Mouse (Mus musculus) kidney, embryonic 14.5 days (tissue): ENCODE data around the gene Clmp. TPM values are rescaled to one million over a fixed set of nuclear protein-coding genes. Genes with fewer than 3 reads are reported as not detected.

Experiments used
- ATAC-seq: fragments of 200-750 bp; cut with Nextera tagmentation; 2 replicates; pipeline ENCODE4 v1.8.0; 2017; ENCODE audit warnings: moderate number of reproducible peaks, mild to moderate bottlenecking, moderate TSS enrichment, moderate library complexity; ENCODE audit not compliant: low FRiP score, low TSS enrichment
- H3K27ac ChIP-seq: fragments of 300-500 bp; sonication (generic); 2 replicates; pipeline ENCODE4 v1.5.1; 2014; ENCODE audit warnings: low read depth, mild to moderate bottlenecking, low read length, moderate library complexity, mixed read lengths
- H3K27me3 ChIP-seq: fragments of 300-500 bp; sonication (generic); 2 replicates; pipeline ENCODE4 v1.6.1; 2014; ENCODE audit warnings: mild to moderate bottlenecking, low read length; ENCODE audit not compliant: control insufficient read depth, insufficient read depth
- H3K36me3 ChIP-seq: fragments of 300-500 bp; sonication (generic); 2 replicates; pipeline ENCODE4 v1.6.1; 2014; ENCODE audit warnings: low read length, mixed read lengths; ENCODE audit not compliant: control insufficient read depth, insufficient read depth
- H3K4me1 ChIP-seq: fragments of 300-500 bp; sonication (generic); 2 replicates; pipeline ENCODE4 v1.6.1; 2014; ENCODE audit warnings: low read length, mixed read lengths; ENCODE audit not compliant: control insufficient read depth, insufficient read depth
- H3K4me2 ChIP-seq: fragments of 300-500 bp; sonication (generic); replicated peaks from 2 replicates; pipeline ENCODE4 v1.6.1; 2014; ENCODE audit warnings: low read depth, mild to moderate bottlenecking, low read length
- H3K4me3 ChIP-seq: fragments of 300-500 bp; sonication (generic); 2 replicates; pipeline ENCODE4 v1.5.1; 2014; ENCODE audit warnings: mild to moderate bottlenecking, low read length
- H3K9ac ChIP-seq: fragments of 300-500 bp; sonication (generic); 2 replicates; pipeline ENCODE4 v1.6.1; 2014; ENCODE audit warnings: low read depth, mild to moderate bottlenecking, low read length, moderate library complexity
- H3K9me3 ChIP-seq: fragments of 300-500 bp; sonication (generic); 2 replicates; pipeline ENCODE4 v1.6.1; 2016; ENCODE audit warnings: low read length; ENCODE audit not compliant: control insufficient read depth
- WGBS: fragments of 180-500 bp; shearing (Covaris S2); extraction: QIAGEN DNeasy Blood & Tissue Kit; methylation state at CpG from one replicate; pipeline ENCODE4 v1.1.7; 2014; 5-methylcytosine and 5-hydroxymethylcytosine counted together
- polyA plus RNA-seq: library from polyadenylated mRNA; unstranded; fragments of >200 nt; fragmentation: Nextera tagmentation; extraction: Ambion mirVana; gene quantifications from 2 replicates; pipeline ENCODE4 v1.2.1, GENCODE M21; 2014

The Clmp gene
- polyA plus RNA-seq, 1 experiment from 2014 or later, result 41.5 TPM

DNA sequence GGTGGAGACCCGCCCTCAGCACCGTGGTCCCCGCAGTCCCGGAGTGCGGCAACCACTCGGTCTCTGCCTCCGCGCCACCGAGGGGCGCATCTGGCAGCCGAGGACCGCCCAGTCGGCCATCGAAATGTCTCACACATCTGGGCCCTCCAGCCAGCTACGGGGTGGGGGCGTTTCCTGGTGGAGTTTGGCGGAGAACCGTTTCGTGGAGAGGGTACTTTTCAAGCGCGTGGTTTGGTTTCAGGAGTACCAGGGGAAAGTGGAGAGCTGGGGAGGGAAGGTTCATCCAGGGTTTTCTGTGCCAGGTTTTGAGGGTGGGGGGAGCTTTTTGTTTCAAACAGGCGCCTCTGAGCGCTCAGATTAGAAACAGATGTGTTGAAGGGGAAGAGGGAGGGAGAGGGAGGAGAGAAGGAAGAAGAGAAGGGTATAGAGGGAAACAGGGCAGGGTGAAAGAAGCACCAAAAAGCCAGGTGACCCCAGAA, 698 bp downstream of the Clmp start:
- peak overlapping the region; percentile 93 for H3K27ac ChIP-seq
- H3K4me1 ChIP-seq, result peaks cover 11% of the 10 kb centered on the region; the same call in 1 of the 2 replicates
- H3K36me3 ChIP-seq, result no peaks in the 10 kb centered on the region
- H3K4me2 ChIP-seq, result peak overlapping the region; percentile 86
- WGBS, result under 1% methylated on average over 23 of the region's 23 CpGs
- peak overlapping the region; percentile 79 for H3K4me3 ChIP-seq
- ATAC-seq, result no peak; the same call in 1 of the 2 replicates
- peaks cover 4% of the 10 kb centered on the region; the same call in 1 of the 2 replicates for H3K27me3 ChIP-seq
- H3K9ac ChIP-seq, result peak overlapping the region; percentile 84
- no peaks in the 10 kb centered on the region for H3K9me3 ChIP-seq

DNA sequence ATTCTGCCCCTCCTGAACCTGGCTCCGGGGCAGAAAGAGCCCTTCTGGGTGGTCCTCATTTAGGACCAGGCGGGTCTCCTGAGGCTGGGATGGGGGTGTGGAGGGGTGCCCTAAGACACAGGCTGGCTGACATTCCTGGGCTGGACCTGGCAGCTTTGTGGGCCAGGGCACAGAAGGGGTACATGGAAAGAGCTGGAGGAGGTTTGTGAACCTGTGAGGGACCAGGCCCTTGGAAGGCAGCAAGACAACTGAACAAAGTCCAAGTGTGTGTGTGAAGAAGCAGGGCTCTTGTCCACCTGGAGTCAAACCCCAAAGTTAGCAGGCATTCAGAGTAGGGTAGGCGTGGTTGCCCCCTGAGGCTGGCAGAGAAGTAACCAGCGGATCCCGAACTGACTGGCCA, 1.3 kb downstream of the Clmp start:
- Histone ChIP-seq H3K4me3 (peak overlapping the region; percentile 79), H3K36me3 (no peaks in the 10 kb centered on the region), H3K9ac (peak overlapping the region; percentile 84), H3K9me3 (no peaks in the 10 kb centered on the region), H3K4me2 (peak overlapping the region; percentile 86), H3K27ac (peak overlapping the region; percentile 93; the same call in 1 of the 2 replicates), H3K27me3 (peaks cover 4% of the 10 kb centered on the region; the same call in 1 of the 2 replicates), H3K4me1 (peaks cover 11% of the 10 kb centered on the region; the same call in 1 of the 2 replicates)
- whole genome bisulfite sequencing, result 35% methylated on average over 5 of the region's 5 CpGs
- ATAC-seq, result peak; percentile 22; the same call in 1 of the 2 replicates

DNA sequence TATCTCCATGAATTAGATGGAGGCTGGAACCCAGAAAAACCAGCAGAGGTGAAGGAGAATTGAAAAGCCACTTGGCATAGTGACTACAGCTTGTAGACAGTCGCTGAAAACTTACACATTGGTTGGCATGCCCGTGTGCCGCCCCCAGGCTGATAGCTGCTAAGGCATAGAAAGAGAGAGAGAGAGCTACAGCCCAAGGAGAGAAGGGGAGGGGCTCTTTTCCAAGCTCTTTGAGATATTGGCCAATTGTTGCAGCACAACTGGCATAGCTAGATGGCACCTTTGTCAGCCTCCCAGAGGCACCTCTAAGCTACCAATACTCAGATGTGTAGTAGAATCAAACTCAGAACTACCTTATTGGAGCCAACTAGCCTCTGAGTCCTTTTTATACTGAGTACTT, 1.8 kb downstream of the Clmp start:
- peak overlapping the region; percentile 79 for H3K4me3 ChIP-seq
- peaks cover 4% of the 10 kb centered on the region; the same call in 1 of the 2 replicates for H3K27me3 ChIP-seq
- H3K27ac ChIP-seq, result no peak overlapping the region
- no peaks in the 10 kb centered on the region for H3K9me3 ChIP-seq
- H3K9ac ChIP-seq, result peak overlapping the region; percentile 84; the same call in 1 of the 2 replicates
- H3K4me2 ChIP-seq, result peak overlapping the region; percentile 86
- no peak for ATAC-seq
- WGBS, result 47% methylated on average over 3 of the region's 3 CpGs
- H3K36me3 ChIP-seq, result no peaks in the 10 kb centered on the region
- H3K4me1 ChIP-seq, result peaks cover 13% of the 10 kb centered on the region; the same call in 1 of the 2 replicates

- Histone ChIP-seq H3K4me3 (no peak overlapping the region), H3K36me3 (no peaks in the 10 kb centered on the region), H3K4me1 (peaks cover 35% of the 10 kb centered on the region), H3K27ac (no peak overlapping the region), H3K9me3 (no peaks in the 10 kb centered on the region), H3K27me3 (peaks cover 4% of the 10 kb centered on the region; the same call in 1 of the 2 replicates), H3K9ac (no peak overlapping the region), H3K4me2 (no peak overlapping the region)
- no peak for ATAC-seq
- WGBS, result 93% methylated on average over 7 of the region's 7 CpGs
Observed at GRCm38 (mm10) chr9:40690511-40690910, 4.7 kb downstream of the Clmp start.

GRCm38 (mm10) chr9:40693026-40693425, 7.3 kb downstream of the Clmp start:
- Histone ChIP-seq H3K9ac (no peak overlapping the region), H3K27ac (0 out of 2 replicates have a peak overlapping the region, but pooled peaks have one; percentile 30), H3K9me3 (no peaks in the 10 kb centered on the region), H3K4me3 (no peak overlapping the region), H3K4me2 (no peak overlapping the region; the same call in 1 of the 2 replicates), H3K4me1 (peaks cover 27% of the 10 kb centered on the region), H3K27me3 (no peaks in the 10 kb centered on the region), H3K36me3 (no peaks in the 10 kb centered on the region)
- no peak for ATAC-seq
- WGBS, result 53% methylated on average over 3 of the region's 3 CpGs

DNA sequence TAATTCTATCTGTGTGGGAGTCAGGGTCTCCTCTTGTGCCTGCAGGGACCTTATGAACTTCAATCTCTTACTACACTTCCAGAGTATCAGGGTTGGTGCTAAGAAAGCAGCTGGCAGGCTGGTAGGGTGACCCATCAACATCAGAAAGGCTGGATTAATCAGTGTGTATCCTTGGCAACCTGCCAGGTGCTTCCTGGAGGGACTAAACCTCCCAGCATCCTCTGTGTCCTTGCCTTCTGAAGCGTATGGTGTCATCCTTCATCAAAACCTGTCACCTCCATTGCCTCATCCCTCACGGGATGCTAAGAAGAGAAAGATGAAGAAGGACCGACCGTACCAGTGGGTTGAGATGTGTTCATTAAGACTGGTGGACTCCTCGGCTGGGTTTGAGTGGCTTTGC, 8.0 kb downstream of the Clmp start:
- Histone ChIP-seq H3K9me3 (no peaks in the 10 kb centered on the region), H3K4me2 (no peak overlapping the region), H3K9ac (no peak overlapping the region), H3K27me3 (no peaks in the 10 kb centered on the region), H3K4me3 (no peak overlapping the region), H3K4me1 (peaks cover 24% of the 10 kb centered on the region), H3K27ac (peak overlapping the region; percentile 24; the same call in 1 of the 2 replicates), H3K36me3 (no peaks in the 10 kb centered on the region)
- WGBS, result 48% methylated on average over 5 of the region's 5 CpGs
- peak; percentile 65 for ATAC-seq

- H3K4me3 ChIP-seq, result no peak overlapping the region
- WGBS, result 80% methylated on average over 12 of the region's 12 CpGs
- H3K9ac ChIP-seq, result no peak overlapping the region
- H3K4me2 ChIP-seq, result no peak overlapping the region
- H3K9me3 ChIP-seq, result no peaks in the 10 kb centered on the region
- ATAC-seq, result no peak
- no peaks in the 10 kb centered on the region for H3K27me3 ChIP-seq
- H3K36me3 ChIP-seq, result no peaks in the 10 kb centered on the region
- 0 out of 2 replicates have a peak overlapping the region, but pooled peaks have one; percentile 7 for H3K27ac ChIP-seq
- H3K4me1 ChIP-seq, result peaks cover 27% of the 10 kb centered on the region
Observed at GRCm38 (mm10) chr9:40694284-40694683, 8.5 kb downstream of the Clmp start.

DNA sequence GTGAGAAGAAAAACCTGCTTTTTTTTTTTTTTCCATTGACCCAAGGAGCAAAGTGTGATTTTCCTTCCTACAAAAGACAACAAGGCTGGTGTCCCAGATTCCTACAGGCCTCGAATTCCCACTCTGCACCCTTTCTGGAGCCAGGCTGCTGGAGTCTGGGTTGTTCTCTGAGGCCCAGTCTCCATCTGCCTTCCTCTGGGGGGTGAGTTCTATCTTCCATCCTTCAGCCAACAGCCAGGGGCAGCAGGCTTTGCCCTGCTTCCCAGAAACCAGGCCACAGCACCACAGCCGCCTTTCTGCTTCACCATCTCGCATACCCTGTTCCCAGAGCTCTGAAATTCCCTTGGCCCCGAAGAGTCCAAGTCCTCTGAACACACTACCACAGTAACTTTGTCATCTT, 10.3 kb downstream of the Clmp start:
- no peak overlapping the region for H3K9ac ChIP-seq
- H3K9me3 ChIP-seq, result no peaks in the 10 kb centered on the region
- H3K4me1 ChIP-seq, result peaks cover 29% of the 10 kb centered on the region
- no peak for ATAC-seq
- no peak overlapping the region for H3K4me2 ChIP-seq
- no peaks in the 10 kb centered on the region for H3K36me3 ChIP-seq
- no peaks in the 10 kb centered on the region for H3K27me3 ChIP-seq
- 88% methylated on average over 4 of the region's 4 CpGs for WGBS
- H3K27ac ChIP-seq, result no peak overlapping the region
- no peak overlapping the region for H3K4me3 ChIP-seq

DNA sequence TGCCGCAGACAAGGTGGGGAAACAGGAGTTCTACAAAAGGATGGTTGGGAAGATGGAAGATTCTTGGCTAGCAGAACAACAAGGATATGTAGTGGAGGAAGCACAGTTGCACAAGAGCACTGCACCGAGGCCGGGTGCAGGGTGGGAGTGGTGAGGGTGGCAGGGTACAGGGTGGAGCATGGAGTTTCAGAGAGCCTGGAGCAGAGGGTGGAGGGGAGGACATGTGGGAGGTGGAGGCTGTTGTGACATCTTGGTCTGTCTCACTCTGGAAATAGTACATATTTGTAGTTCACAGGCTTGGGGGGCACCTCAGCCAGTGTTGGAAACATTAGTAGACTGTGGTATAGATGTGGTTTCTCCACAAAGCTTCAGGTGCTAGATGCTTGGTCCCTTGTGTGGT, 13.4 kb downstream of the Clmp start:
- Histone ChIP-seq H3K4me1 (peaks cover 15% of the 10 kb centered on the region), H3K27me3 (no peaks in the 10 kb centered on the region), H3K9me3 (no peaks in the 10 kb centered on the region), H3K4me2 (no peak overlapping the region), H3K27ac (no peak overlapping the region), H3K9ac (no peak overlapping the region), H3K4me3 (no peak overlapping the region), H3K36me3 (no peaks in the 10 kb centered on the region)
- WGBS, result 56% methylated on average over 3 of the region's 3 CpGs
- ATAC-seq, result 0 out of 2 replicates have a peak, but pooled peaks have one; percentile 28
